ENCODE assay signal across 8 mouse cellular contexts in genomic region chr1:156940142-156940522, GRCm38 (mm10). TPM values are rescaled to one million over a fixed set of nuclear protein-coding genes. Genes with fewer than 3 reads are reported as not detected.
DNase-seq lines count a peak whose midpoint lies in the region; ATAC-seq and TF ChIP-seq lines count a peak whose summit lies in the region.

No protein-coding gene starts in this region.

- no peak overlapping the region for H3K27ac ChIP-seq in heart, embryonic 12.5 days (ENCODE audit: poor library complexity, severe bottlenecking)
- H3K27ac ChIP-seq in hindbrain, embryonic 11.5 days (ENCODE audit: low read depth, low read length) = peak overlapping the region; percentile 96
- peak overlapping the region; percentile 98 for H3K27ac ChIP-seq in midbrain, embryonic 10.5 days (replicated peaks)

- TF ChIP-seq CTCF in G1E (IDR thresholded peaks at IDR 0.05; ENCODE audit: low read depth, low read length) = no peak

- no peaks in the 10 kb centered on the region for H3K36me3 ChIP-seq in heart, embryonic 12.5 days
- no peaks in the 10 kb centered on the region for H3K36me3 ChIP-seq in G1E (replicated peaks)
- no peaks in the 10 kb centered on the region for H3K36me3 ChIP-seq in hindbrain, embryonic 11.5 days (ENCODE audit: control insufficient read depth, insufficient read depth, low read length)
- H3K36me3 ChIP-seq in midbrain, embryonic 10.5 days = peaks cover 2% of the 10 kb centered on the region; the same call in 1 of the 2 replicates

- peak overlapping the region; percentile 79 for H3K4me2 ChIP-seq in heart, embryonic 12.5 days
- peak overlapping the region; percentile 91 for H3K4me2 ChIP-seq in hindbrain, embryonic 11.5 days (replicated peaks; ENCODE audit: low read depth, low read length)

- peak overlapping the region; percentile 90 for H3K4me3 ChIP-seq in heart, embryonic 12.5 days
- peak overlapping the region; percentile 77; the same call in 1 of the 2 replicates for H3K4me3 ChIP-seq in G1E (ENCODE audit: low read depth, low read length)
- H3K4me3 ChIP-seq in hindbrain, embryonic 11.5 days (ENCODE audit: low read depth, low read length) = peak overlapping the region; percentile 90
- peak overlapping the region; percentile 97 for H3K4me3 ChIP-seq in midbrain, embryonic 10.5 days

- H3K4me1 ChIP-seq in heart, embryonic 12.5 days (replicated peaks) = peaks cover 12% of the 10 kb centered on the region
- H3K4me1 ChIP-seq in G1E (ENCODE audit: insufficient read depth, low read depth, low read length) = peaks cover 21% of the 10 kb centered on the region
- H3K4me1 ChIP-seq in hindbrain, embryonic 11.5 days (replicated peaks; ENCODE audit: control insufficient read depth, insufficient read depth, low read length) = no peaks in the 10 kb centered on the region
- peaks cover 33% of the 10 kb centered on the region for H3K4me1 ChIP-seq in midbrain, embryonic 10.5 days

- WGBS in heart, embryonic 12.5 days = 4% methylated on average over 8 of the region's 8 CpGs
- 5% methylated on average over 8 of the region's 8 CpGs for WGBS in hindbrain, embryonic 11.5 days
- 3% methylated on average over 8 of the region's 8 CpGs for WGBS in midbrain, embryonic 10.5 days

- no peak for ATAC-seq in heart, embryonic 12.5 days (ENCODE audit: insufficient number of reproducible peaks, low FRiP score)
- ATAC-seq in G1E (ENCODE audit: extremely low read depth, insufficient number of reproducible peaks, low FRiP score, poor library complexity, severe bottlenecking) = no peak
- no peak for ATAC-seq in hindbrain, embryonic 11.5 days (ENCODE audit: low FRiP score)

- H3K27me3 ChIP-seq in heart, embryonic 12.5 days (replicated peaks) = no peaks in the 10 kb centered on the region
- peaks cover 11% of the 10 kb centered on the region; the same call in 1 of the 2 replicates for H3K27me3 ChIP-seq in G1E (ENCODE audit: insufficient read depth, low read length)
- H3K27me3 ChIP-seq in hindbrain, embryonic 11.5 days (ENCODE audit: control insufficient read depth, insufficient read depth, low read length) = no peaks in the 10 kb centered on the region
- no peaks in the 10 kb centered on the region for H3K27me3 ChIP-seq in midbrain, embryonic 10.5 days (ENCODE audit: low read depth, poor library complexity, severe bottlenecking)

- H3K9me3 ChIP-seq in heart, embryonic 12.5 days (replicated peaks) = no peaks in the 10 kb centered on the region
- H3K9me3 ChIP-seq in G1E (replicated peaks) = peaks cover 13% of the 10 kb centered on the region
- H3K9me3 ChIP-seq in hindbrain, embryonic 11.5 days (ENCODE audit: control insufficient read depth, low read length) = no peaks in the 10 kb centered on the region
- H3K9me3 ChIP-seq in midbrain, embryonic 10.5 days (replicated peaks) = no peaks in the 10 kb centered on the region

- DNase-seq in heart, adult 8-10 months (ENCODE audit: low spot score) = no peak
- no peak for DNase-seq in G1E (ENCODE audit: low spot score)
- DNase-seq in hindbrain, embryonic 11.5 days (ENCODE audit: low spot score) = no peak
- DNase-seq in midbrain, embryonic 10.5 days (ENCODE audit: low spot score) = no peak
- no peak for DNase-seq in adrenal gland, postnatal 4 days (ENCODE audit: low spot score in 2 of 2)
- no peak for DNase-seq in adrenal gland, postnatal 36 days
- no peak for DNase-seq in left cerebral cortex, adult 18-20 months (ENCODE audit: low spot score in 2 of 2)

- H3K9ac ChIP-seq in heart, embryonic 12.5 days = peak overlapping the region; percentile 87
- peak overlapping the region; percentile 93 for H3K9ac ChIP-seq in hindbrain, embryonic 11.5 days (ENCODE audit: low read depth, low read length)

RNA-seq across cellular contexts. Expression of gene Ralgps2, which starts 0.7 kb away (rescaled TPM):
- 53.6 and 59.2 TPM in 2 replicates for polyA plus RNA-seq in heart, embryonic 12.5 days (2016; fragmentation: Nextera tagmentation; extraction: Ambion mirVana)
- total RNA-seq in heart, adult 8-10 months (2022) = 10 to 100 TPM in 1 of 4 experiments, 1 to 10 TPM in 3; 6.4 to 11.8 (median 8.7) TPM
- total RNA-seq in G1E (2014; fragmentation: Nextera tagmentation) = 12.4 and 24.2 TPM in 2 replicates
- 24.5 and 32.2 TPM in 2 replicates for total RNA-seq in G1E (2017)
- polyA plus RNA-seq in G1E (2012) = 9.3 and 9.8 TPM in 2 replicates
- 85.5 and 103 TPM in 2 replicates for polyA plus RNA-seq in hindbrain, embryonic 11.5 days (2014; fragmentation: Nextera tagmentation; extraction: Ambion mirVana)
- polyA plus RNA-seq in midbrain, embryonic 10.5 days (2016; fragmentation: Nextera tagmentation; extraction: Ambion mirVana) = 92.8 and 96.8 TPM in 2 replicates
- 10 to 100 TPM; 35.6 to 39.9 TPM for total RNA-seq in adrenal gland, postnatal 4 days (2021)
- 10 to 100 TPM; 18.2 to 23.5 TPM for total RNA-seq in adrenal gland, postnatal 36 days (2021)
- 10 to 100 TPM; 40.2 to 50.3 TPM for total RNA-seq in left cerebral cortex, adult 18-20 months (2021)
